Mouse (Mus musculus) liver, embryonic 11.5 days (tissue): ENCODE results near the gene Phyhipl. TPM values are rescaled to one million over a fixed set of nuclear protein-coding genes. Genes with fewer than 3 reads are reported as not detected.
A peak's percentile ranks its signal among the peaks of the same experiment; 100 is the strongest.

Experiments
- ATAC-seq: fragments of 200-750 bp; cut with Nextera tagmentation; replicated peaks from 2 replicates; pipeline ENCODE4 v1.8.0; 2017; ENCODE audit warnings: moderate number of reproducible peaks, mild to moderate bottlenecking, moderate TSS enrichment, moderate library complexity; ENCODE audit not compliant: low FRiP score
- DNase-seq: peaks from one replicate; pipeline ENCODE4 v3.0.0-alpha.2; 2017; ENCODE audit warnings: low spot score
- H3K27ac ChIP-seq: fragments of 300-500 bp; sonication (generic); 2 replicates; pipeline ENCODE4 v1.5.1; 2014; ENCODE audit warnings: mild to moderate bottlenecking, low read depth, low read length, control low read depth
- H3K27me3 ChIP-seq: fragments of 300-500 bp; sonication (generic); replicated peaks from 2 replicates; pipeline ENCODE4 v1.6.1; 2014; ENCODE audit warnings: low read length, mixed read lengths; ENCODE audit not compliant: control insufficient read depth, insufficient read depth
- H3K36me3 ChIP-seq: fragments of 300-500 bp; sonication (generic); 2 replicates; pipeline ENCODE4 v1.6.1; 2014; ENCODE audit warnings: mild to moderate bottlenecking, low read length, moderate library complexity, mixed read lengths; ENCODE audit not compliant: control insufficient read depth, insufficient read depth
- H3K4me1 ChIP-seq: fragments of 300-500 bp; sonication (generic); replicated peaks from 2 replicates; pipeline ENCODE4 v1.6.1; 2014; ENCODE audit warnings: low read length, mixed read lengths; ENCODE audit not compliant: control insufficient read depth, insufficient read depth
- H3K4me2 ChIP-seq: fragments of 300-500 bp; sonication (generic); 2 replicates; pipeline ENCODE4 v1.6.1; 2014; ENCODE audit warnings: mild to moderate bottlenecking, control low read depth, moderate library complexity
- H3K4me3 ChIP-seq: fragments of 300-500 bp; sonication (generic); 2 replicates; pipeline ENCODE4 v1.5.1; 2014; ENCODE audit warnings: low read depth, low read length, control low read depth
- H3K9ac ChIP-seq: fragments of 300-500 bp; sonication (generic); 2 replicates; pipeline ENCODE4 v1.6.1; 2014; ENCODE audit warnings: low read depth, low read length, control low read depth
- H3K9me3 ChIP-seq: fragments of 300-500 bp; sonication (generic); 2 replicates; pipeline ENCODE4 v1.6.1; 2016; ENCODE audit warnings: low read length, inconsistent platforms, mixed read lengths; ENCODE audit not compliant: control insufficient read depth
- WGBS: fragments of 180-500 bp; shearing (Covaris S2); extraction: QIAGEN DNeasy Blood & Tissue Kit; methylation state at CpG from one replicate; pipeline ENCODE4 v1.1.7; 2014; 5-methylcytosine and 5-hydroxymethylcytosine counted together
- polyA plus RNA-seq: library from polyadenylated mRNA; unstranded; fragments of >200 nt; fragmentation: Nextera tagmentation; extraction: Ambion mirVana; gene quantifications from 2 replicates; pipeline ENCODE4 v1.2.1, GENCODE M21; 2014

The Phyhipl gene
- polyA plus RNA-seq, 1 experiment from 2014 or later = 1.3 TPM

DNA sequence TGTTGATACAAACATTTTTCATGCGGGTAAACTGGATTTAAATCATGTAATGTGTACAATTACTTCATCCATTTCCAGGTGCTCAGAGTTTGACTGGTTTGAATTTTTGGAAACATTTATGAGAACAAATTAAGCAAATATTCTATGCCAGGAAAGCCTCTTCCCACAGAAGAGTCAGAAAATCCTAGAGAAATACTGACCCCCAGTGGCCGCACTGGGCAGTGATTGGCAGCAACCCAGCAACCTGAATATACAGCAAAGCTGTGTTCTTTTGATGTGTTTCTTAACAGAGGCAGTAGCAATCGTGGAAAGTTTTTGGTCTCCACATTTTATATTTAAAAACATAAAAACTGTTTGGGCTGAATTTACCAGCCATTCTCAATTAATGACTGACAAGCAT, 92.1 kb downstream of the Phyhipl start:
- no peaks in the 10 kb centered on the region for H3K9me3 ChIP-seq
- WGBS = 20% methylated on average over 3 of the region's 3 CpGs
- no peak overlapping the region for H3K9ac ChIP-seq
- ATAC-seq (no peak), DNase-seq (peak; percentile 41)
- no peak overlapping the region for H3K27ac ChIP-seq
- H3K4me2 ChIP-seq = no peak overlapping the region
- H3K27me3 ChIP-seq = no peaks in the 10 kb centered on the region
- H3K4me1 ChIP-seq = no peaks in the 10 kb centered on the region
- H3K4me3 ChIP-seq = no peak overlapping the region
- H3K36me3 ChIP-seq = no peaks in the 10 kb centered on the region

DNA sequence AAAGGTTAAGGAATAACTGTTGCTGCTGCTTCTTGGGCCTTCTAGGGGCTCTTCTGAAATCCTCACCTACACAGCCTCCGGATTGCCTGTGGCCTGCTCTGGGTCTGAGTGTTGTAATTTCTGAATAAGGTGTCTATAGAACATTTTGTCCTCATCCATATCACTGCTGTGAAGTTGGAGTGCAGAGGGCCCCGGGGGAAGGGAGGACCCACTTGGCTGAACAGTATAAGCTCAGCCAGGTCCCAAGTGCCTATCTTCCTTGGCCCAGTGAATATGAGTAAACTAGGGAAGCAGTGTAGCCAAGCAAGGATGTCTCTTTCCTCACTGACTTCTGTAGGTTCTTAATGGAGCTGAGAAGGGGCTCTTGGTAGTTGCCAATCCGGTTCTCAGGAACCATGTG, 103.2 kb downstream of the Phyhipl start:
- H3K4me3 ChIP-seq = no peak overlapping the region
- no peaks in the 10 kb centered on the region for H3K4me1 ChIP-seq
- ATAC-seq = no peak
- H3K9me3 ChIP-seq = no peaks in the 10 kb centered on the region
- H3K36me3 ChIP-seq = no peaks in the 10 kb centered on the region
- H3K27me3 ChIP-seq = no peaks in the 10 kb centered on the region
- H3K9ac ChIP-seq = no peak overlapping the region
- H3K4me2 ChIP-seq = no peak overlapping the region
- no peak overlapping the region for H3K27ac ChIP-seq
- no peak for DNase-seq
- WGBS = 83% methylated on average over 3 of the region's 3 CpGs

DNA sequence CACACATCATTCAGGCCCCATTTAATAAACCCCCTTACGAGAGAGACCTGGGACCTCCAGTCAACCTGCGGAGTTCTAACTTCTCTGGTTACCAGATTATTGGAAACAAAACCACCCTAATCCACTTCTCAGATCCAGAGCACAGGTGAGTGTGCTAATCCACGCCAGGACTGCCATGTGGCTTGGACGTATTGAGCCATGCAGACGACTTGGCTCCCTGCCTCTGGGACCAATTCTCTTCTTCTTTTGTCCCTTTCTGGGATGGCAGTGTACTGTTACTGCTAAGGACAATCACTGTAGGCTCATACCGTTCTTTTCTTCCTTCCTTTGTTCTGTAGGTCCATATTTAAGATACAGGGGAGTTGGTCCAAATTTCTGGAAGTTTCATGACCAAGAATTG, 112.9 kb downstream of the Phyhipl start:
- Histone ChIP-seq H3K27me3 (no peaks in the 10 kb centered on the region), H3K4me1 (no peaks in the 10 kb centered on the region), H3K4me3 (no peak overlapping the region), H3K4me2 (no peak overlapping the region), H3K9me3 (no peaks in the 10 kb centered on the region), H3K9ac (no peak overlapping the region), H3K27ac (no peak overlapping the region), H3K36me3 (no peaks in the 10 kb centered on the region)
- DNase-seq (no peak), ATAC-seq (no peak)
- WGBS = 76% methylated on average over 6 of the region's 6 CpGs

DNA sequence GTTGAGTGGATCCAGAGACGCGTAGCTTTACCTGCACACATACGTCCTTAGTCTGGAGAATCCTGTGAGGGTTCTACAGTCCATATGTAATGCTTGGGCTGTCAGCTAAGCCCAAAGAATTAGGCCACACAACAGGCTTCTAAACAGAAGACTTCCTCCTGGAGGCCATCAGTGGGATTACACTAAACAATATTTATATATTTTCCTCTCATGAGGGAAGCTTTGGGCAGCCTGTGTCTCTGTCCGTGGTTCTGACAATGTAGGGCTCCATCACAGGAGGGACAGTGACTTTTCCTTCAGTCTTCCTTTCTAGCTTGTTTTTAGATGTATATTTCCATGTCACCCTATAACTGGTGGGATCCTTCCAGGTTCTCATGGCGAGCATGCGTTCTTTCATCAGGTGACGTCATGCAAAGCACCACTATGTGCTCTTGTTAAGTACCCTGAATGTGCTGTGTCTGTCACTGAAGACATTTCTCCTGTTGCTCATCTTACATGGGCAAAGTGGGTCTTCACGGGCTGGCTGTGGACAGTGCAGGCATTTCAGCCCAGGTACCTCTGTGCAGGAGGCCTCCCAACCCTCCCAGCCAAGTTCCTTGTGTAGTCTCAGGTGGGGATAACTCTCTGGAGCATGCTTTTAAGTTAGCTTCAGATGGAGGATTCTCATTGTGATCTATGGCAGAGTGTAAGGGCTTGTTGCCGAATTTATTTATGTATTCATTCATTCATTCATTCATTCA, 115.1 kb downstream of the Phyhipl start:
- no peaks in the 10 kb centered on the region for H3K36me3 ChIP-seq
- no peak overlapping the region for H3K27ac ChIP-seq
- H3K9ac ChIP-seq = no peak overlapping the region
- no peak for DNase-seq
- H3K4me1 ChIP-seq = no peaks in the 10 kb centered on the region
- no peaks in the 10 kb centered on the region for H3K27me3 ChIP-seq
- H3K9me3 ChIP-seq = no peaks in the 10 kb centered on the region
- H3K4me3 ChIP-seq = no peak overlapping the region
- no peak for ATAC-seq
- WGBS = 81% methylated on average over 9 of the region's 9 CpGs
- no peak overlapping the region for H3K4me2 ChIP-seq

DNA sequence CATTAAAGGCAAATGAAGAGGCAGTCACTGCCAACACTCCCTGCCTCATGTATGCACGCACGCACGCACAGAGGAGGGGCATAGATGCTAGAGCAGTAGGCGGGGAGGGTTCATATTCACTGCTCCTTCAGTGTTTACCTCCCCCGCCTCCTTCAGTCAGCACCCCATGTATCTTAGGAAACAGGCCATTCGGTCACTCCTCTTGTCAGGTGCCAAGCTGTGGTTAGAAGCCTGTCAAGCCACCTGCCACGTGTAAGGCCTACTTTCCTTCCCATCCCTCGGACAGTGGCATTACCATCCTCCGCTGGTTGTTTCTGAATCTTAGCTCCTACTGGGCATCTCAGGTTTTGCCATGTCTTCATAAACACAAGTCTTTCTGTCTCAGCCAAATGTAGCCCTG, 116.5 kb downstream of the Phyhipl start:
- H3K9ac ChIP-seq = no peak overlapping the region
- WGBS = 91% methylated on average over 9 of the region's 9 CpGs

DNA sequence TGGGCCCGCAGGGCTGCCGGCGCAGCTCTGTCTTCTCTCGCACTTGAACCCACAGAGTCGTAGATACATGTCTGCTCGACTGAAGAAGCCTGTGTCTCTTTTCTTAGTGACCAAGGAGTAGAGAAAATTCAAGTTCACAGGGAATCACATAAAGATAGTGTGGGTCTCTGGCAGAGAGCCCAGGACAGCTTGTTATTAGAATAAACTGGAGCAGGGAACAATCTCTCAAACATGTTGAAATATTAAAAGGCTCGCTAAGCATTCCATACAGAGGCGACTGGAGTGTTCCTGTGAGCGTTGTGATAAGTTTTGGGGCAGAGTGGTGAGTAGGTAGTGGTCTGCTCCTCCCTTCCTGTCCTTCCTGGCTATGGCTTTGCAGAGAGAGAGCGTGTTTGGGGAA, 118.1 kb downstream of the Phyhipl start:
- Histone ChIP-seq H3K4me3 (no peak overlapping the region), H3K4me1 (no peaks in the 10 kb centered on the region), H3K9me3 (no peaks in the 10 kb centered on the region), H3K27me3 (no peaks in the 10 kb centered on the region), H3K9ac (no peak overlapping the region), H3K4me2 (no peak overlapping the region), H3K36me3 (no peaks in the 10 kb centered on the region), H3K27ac (no peak overlapping the region)
- 81% methylated on average over 10 of the region's 10 CpGs for WGBS
- DNase-seq (no peak), ATAC-seq (no peak)

More for the DNA sequence above, 116.5 kb downstream of the Phyhipl start:
- ATAC-seq = no peak
- Histone ChIP-seq H3K27ac (no peak overlapping the region), H3K4me3 (no peak overlapping the region), H3K27me3 (no peaks in the 10 kb centered on the region), H3K4me1 (no peaks in the 10 kb centered on the region), H3K4me2 (no peak overlapping the region), H3K36me3 (no peaks in the 10 kb centered on the region), H3K9me3 (no peaks in the 10 kb centered on the region)
- no peak for DNase-seq

DNA sequence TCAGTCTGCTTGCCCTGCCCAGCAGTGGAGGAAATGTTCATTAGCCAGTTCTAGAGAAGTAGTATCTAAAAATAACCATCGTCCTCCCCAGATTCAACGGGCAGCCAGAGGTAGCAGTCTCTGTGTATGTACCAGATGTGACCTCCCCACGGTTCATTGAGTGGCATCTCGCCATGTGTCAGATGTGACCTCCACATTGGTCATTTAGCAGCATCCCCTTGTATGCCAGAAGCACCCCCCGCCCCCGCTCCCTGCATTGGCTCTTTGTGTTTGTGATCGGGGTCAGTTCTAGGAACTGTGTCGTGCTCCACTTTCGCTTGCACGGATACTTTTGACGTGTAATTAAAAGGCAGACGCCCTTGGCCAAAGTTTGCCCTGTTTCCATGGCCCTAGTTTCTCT, 120.4 kb downstream of the Phyhipl start:
- 88% methylated on average over 12 of the region's 12 CpGs for WGBS
- H3K9ac ChIP-seq = no peak overlapping the region
- no peaks in the 10 kb centered on the region for H3K9me3 ChIP-seq
- H3K4me3 ChIP-seq = no peak overlapping the region
- H3K27me3 ChIP-seq = no peaks in the 10 kb centered on the region
- DNase-seq (no peak), ATAC-seq (no peak)
- no peaks in the 10 kb centered on the region for H3K4me1 ChIP-seq
- H3K27ac ChIP-seq = no peak overlapping the region
- H3K36me3 ChIP-seq = no peaks in the 10 kb centered on the region
- H3K4me2 ChIP-seq = no peak overlapping the region

DNA sequence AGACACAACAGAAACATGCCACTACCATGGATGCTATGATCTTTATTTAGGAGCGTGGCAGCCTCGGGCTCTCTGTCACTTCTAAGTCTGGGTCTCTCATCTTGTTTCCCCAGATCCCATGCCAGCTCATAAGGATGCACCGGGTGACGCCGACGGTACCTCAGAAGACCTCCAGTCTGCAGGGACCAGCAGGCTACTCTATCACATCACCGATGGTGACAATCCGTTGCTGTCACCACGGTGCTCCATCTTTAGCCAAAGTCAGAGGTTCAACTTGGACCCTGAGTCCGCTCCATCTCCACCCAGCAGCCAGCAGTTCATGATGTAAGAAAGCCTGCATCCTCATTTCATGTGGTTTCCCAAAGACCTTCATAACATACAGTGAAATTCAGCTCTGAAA, 121.2 kb downstream of the Phyhipl start:
- Histone ChIP-seq H3K36me3 (no peaks in the 10 kb centered on the region), H3K4me3 (no peak overlapping the region), H3K27ac (no peak overlapping the region), H3K9me3 (no peaks in the 10 kb centered on the region), H3K4me1 (no peaks in the 10 kb centered on the region), H3K4me2 (no peak overlapping the region), H3K27me3 (no peaks in the 10 kb centered on the region), H3K9ac (no peak overlapping the region)
- DNase-seq = no peak
- WGBS = 92% methylated on average over 10 of the region's 10 CpGs
- no peak for ATAC-seq

DNA sequence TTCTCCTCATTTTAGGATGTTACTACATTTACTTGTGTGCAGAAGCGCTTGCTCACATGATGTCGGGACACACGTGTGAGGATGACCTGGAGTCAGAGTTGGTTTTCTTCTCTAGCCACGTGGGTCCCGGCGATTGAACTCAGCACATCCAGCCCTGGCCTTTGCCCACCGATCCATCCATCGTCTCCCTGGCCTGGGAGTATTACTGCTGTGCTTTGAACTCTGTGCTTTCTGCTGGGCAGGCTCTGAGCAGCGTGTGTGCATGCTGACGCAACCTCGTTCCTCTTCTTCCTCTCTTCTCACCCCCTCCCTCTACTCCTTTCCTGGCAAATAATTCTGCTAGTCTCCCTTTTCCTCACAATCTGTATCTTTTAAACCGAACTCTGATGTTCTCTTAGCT, 121.8 kb downstream of the Phyhipl start:
- no peak for ATAC-seq

More for the DNA sequence above, 121.8 kb downstream of the Phyhipl start:
- no peaks in the 10 kb centered on the region for H3K36me3 ChIP-seq
- H3K4me1 ChIP-seq = no peaks in the 10 kb centered on the region
- H3K9ac ChIP-seq = no peak overlapping the region
- no peak overlapping the region for H3K27ac ChIP-seq
- no peaks in the 10 kb centered on the region for H3K27me3 ChIP-seq
- no peak overlapping the region for H3K4me3 ChIP-seq
- no peak for DNase-seq
- H3K4me2 ChIP-seq = no peak overlapping the region
- H3K9me3 ChIP-seq = no peaks in the 10 kb centered on the region
- WGBS = 79% methylated on average over 12 of the region's 12 CpGs
